Mouse (Mus musculus) kidney, adult 2 months (tissue): Measurements from ENCODE around the gene Fbxo47. TPM values are rescaled to one million over a fixed set of nuclear protein-coding genes. Genes with fewer than 3 reads are reported as not detected.

Experiments used
- DNase-seq: peaks from one replicate; pipeline ENCODE4 v3.0.0; 2021
- H3K27ac ChIP-seq: fragments of 200-500 bp; 2 replicates; pipeline ENCODE4 v1.5.1; 2012; ENCODE audit warnings: low read depth, low read length, control low read depth, inconsistent platforms; ENCODE audit not compliant: insufficient read depth
- H3K27me3 ChIP-seq: fragments of 200-500 bp; replicated peaks from 2 replicates; pipeline ENCODE4 v1.6.1; 2012; ENCODE audit warnings: mild to moderate bottlenecking, moderate library complexity, low read length, inconsistent platforms; ENCODE audit not compliant: control insufficient read depth, insufficient read depth
- H3K36me3 ChIP-seq: fragments of 200-500 bp; 2 replicates; pipeline ENCODE4 v1.6.1; 2012; ENCODE audit warnings: mild to moderate bottlenecking, moderate library complexity, low read length, inconsistent platforms; ENCODE audit not compliant: control insufficient read depth, insufficient read depth
- H3K4me1 ChIP-seq: fragments of 200-500 bp; 2 replicates; pipeline ENCODE4 v1.6.1; 2011; ENCODE audit warnings: low read length; ENCODE audit not compliant: control insufficient read depth, insufficient read depth
- H3K4me3 ChIP-seq: fragments of 200-500 bp; 2 replicates; pipeline ENCODE4 v1.5.1; 2011; ENCODE audit warnings: mild to moderate bottlenecking, low read depth, low read length, control low read depth; ENCODE audit not compliant: insufficient read depth
- CTCF ChIP-seq: fragments of 200-500 bp; conservative IDR thresholded peaks from 2 replicates; pipeline ENCODE4 v1.5.1; 2011; ENCODE audit warnings: low read depth, mild to moderate bottlenecking, control low read depth, low read length, moderate library complexity, mixed read lengths; ENCODE audit not compliant: insufficient read depth, insufficient read length
- POLR2A ChIP-seq: fragments of 200-500 bp; IDR thresholded peaks from one replicate; pipeline ENCODE4 v1.6.1; 2011; ENCODE audit warnings: low read depth, low read length, control low read depth
- WGBS: fragments of 180-500 bp; shearing (Covaris S2); methylation state at CpG from one replicate; pipeline ENCODE4 v1.1.7; 2018; 5-methylcytosine and 5-hydroxymethylcytosine counted together
- polyA plus RNA-seq: library from polyadenylated mRNA; depleted of rRNA; stranded (reverse); fragments of >200 nt; gene quantifications from 2 replicates; pipeline ENCODE4 v1.2.3, GENCODE M21; 2012

Fbxo47 gene
- polyA plus RNA-seq, 1 experiment, result 0.33 TPM

DNA sequence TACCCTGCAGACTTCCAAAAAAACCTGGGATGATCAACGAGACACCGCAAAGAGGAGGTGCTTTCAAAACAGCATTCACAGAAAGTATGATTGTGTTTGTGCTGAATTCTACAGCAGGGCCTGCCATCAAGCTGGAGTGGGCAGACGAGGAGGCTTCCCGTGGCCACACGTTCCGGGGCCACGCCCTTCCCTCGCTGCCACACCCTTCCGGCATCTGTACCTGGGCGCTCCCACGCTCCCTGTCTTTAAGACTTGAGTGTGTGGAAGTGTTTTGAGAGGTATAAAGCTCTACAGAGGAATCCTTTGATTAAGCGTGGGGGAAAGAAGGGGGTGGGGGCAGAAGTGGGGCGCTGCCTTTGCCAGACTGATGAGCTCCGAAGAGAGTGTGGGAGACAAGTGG, 29.2 kb upstream of the Fbxo47 start:
- no peak for TF ChIP-seq POLR2A
- no peak for TF ChIP-seq CTCF
- WGBS, result 85% methylated on average over 14 of the region's 14 CpGs
- DNase-seq, result no peak
- H3K36me3 ChIP-seq, result no peaks in the 10 kb centered on the region
- no peak overlapping the region for H3K27ac ChIP-seq
- H3K4me3 ChIP-seq, result no peak overlapping the region
- no peaks in the 10 kb centered on the region for H3K4me1 ChIP-seq
- H3K27me3 ChIP-seq, result no peaks in the 10 kb centered on the region

GRCm38 (mm10) chr11:97908634-97909348, 24.8 kb upstream of the Fbxo47 start:
- no peak for DNase-seq
- TF ChIP-seq POLR2A (no peak), CTCF (no peak)
- no peak overlapping the region for H3K27ac ChIP-seq
- H3K36me3 ChIP-seq, result no peaks in the 10 kb centered on the region
- no peaks in the 10 kb centered on the region for H3K27me3 ChIP-seq
- no peak overlapping the region for H3K4me3 ChIP-seq
- H3K4me1 ChIP-seq, result no peaks in the 10 kb centered on the region
- 78% methylated on average over 11 of the region's 11 CpGs for WGBS

DNA sequence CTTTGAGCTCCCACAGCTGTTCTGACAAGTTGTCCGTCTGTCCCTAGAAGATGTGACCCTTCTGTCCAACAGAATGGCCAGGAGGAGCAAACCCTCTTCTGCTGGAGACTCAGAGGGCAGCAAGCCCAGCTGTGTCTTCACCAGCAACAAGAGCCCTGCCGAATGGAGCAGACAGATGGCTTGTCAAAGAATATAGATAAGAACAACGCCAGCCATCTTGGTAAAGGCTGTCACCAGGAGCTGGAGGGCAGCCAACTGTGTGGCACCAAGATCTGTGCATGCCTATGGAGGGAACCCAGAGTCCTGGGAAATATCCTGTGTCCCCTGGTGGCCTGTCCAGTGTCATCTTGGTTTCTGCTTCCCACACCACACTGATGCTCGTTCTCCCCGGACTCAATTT, 24.0 kb upstream of the Fbxo47 start:
- Histone ChIP-seq H3K4me3 (no peak overlapping the region), H3K4me1 (no peaks in the 10 kb centered on the region), H3K36me3 (no peaks in the 10 kb centered on the region), H3K27me3 (no peaks in the 10 kb centered on the region), H3K27ac (no peak overlapping the region)
- 87% methylated on average over 5 of the region's 5 CpGs for WGBS
- no peak for TF ChIP-seq CTCF
- no peak for TF ChIP-seq POLR2A
- no peak for DNase-seq

DNA sequence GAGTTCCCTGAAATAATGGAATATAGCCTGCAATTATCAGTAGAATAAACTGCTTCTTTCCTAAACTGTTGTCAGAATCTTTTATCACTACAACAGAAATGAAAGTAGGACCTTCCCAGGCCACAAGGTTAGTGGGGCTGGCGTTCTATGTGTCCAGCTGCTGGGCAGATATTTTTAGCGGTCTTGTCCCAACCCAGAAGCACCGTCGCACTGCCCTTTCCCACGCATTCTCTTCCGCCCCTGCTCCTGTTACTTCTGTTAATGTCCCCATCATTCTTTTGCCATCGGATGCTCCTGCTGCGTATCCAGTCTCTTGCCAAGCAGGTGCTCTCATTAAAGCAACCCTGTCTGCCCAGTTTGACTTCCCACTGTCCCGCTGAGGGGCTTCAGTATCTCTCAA, 23.0 kb upstream of the Fbxo47 start:
- Histone ChIP-seq H3K36me3 (no peaks in the 10 kb centered on the region), H3K27ac (no peak overlapping the region), H3K27me3 (no peaks in the 10 kb centered on the region), H3K4me1 (no peaks in the 10 kb centered on the region), H3K4me3 (no peak overlapping the region)
- TF ChIP-seq CTCF, result no peak
- 70% methylated on average over 9 of the region's 9 CpGs for WGBS
- DNase-seq, result no peak

DNA sequence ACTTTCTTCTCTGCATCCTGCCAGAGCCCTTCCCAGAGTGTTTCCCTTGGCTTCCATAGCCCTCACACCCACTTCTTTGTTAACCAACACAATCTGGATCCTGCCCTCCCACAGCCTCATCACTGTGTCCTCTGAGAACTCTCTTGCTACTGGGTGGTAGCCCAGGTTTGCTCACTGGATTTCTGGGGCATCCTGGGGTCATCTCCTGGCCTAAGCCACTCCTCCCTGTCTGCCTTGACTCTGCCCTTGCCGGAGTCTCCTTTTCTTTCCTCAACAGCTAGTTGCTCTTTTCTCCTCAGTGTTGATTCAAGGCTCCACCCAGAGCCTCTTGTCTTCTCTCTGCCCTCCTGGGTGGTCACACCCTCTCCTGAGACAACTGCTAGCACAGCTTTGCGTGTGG, 22.0 kb upstream of the Fbxo47 start:
- TF ChIP-seq CTCF (no peak), POLR2A (no peak)
- DNase-seq, result no peak
- Histone ChIP-seq H3K27me3 (no peaks in the 10 kb centered on the region), H3K27ac (no peak overlapping the region), H3K4me3 (no peak overlapping the region), H3K4me1 (no peaks in the 10 kb centered on the region), H3K36me3 (no peaks in the 10 kb centered on the region)
- WGBS, result 81% methylated on average over 2 of the region's 2 CpGs

DNA sequence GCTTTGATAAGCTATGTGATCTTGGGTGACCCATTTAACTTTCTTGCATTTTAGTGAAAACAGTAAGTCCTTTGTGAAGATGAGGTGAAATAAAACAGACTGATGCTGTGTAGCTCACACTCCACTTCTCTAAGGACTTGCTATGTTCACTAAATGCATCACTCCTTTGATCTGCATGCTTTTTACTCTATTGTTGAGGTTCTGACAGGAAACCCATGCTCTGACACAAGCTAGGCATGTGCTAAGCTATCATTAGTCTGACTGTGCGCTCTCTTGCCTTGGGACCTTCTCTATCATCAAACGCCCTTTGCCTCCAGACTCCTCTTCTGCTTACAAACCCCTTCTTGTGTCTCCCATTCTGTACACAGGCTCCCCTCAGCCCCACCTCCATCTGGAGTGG, 21.6 kb upstream of the Fbxo47 start:
- Histone ChIP-seq H3K27ac (no peak overlapping the region), H3K36me3 (no peaks in the 10 kb centered on the region), H3K4me3 (no peak overlapping the region), H3K4me1 (no peaks in the 10 kb centered on the region), H3K27me3 (no peaks in the 10 kb centered on the region)
- TF ChIP-seq CTCF, result no peak
- TF ChIP-seq POLR2A, result no peak
- DNase-seq, result no peak
- WGBS, result 95% methylated on average over 2 of the region's 2 CpGs

- Histone ChIP-seq H3K4me3 (no peak overlapping the region), H3K36me3 (no peaks in the 10 kb centered on the region), H3K27me3 (no peaks in the 10 kb centered on the region), H3K27ac (no peak overlapping the region), H3K4me1 (no peaks in the 10 kb centered on the region)
- peak; percentile 43 for DNase-seq
- 42% methylated on average over 13 of the region's 13 CpGs for WGBS
- TF ChIP-seq POLR2A (no peak), CTCF (no peak)
Observed at GRCm38 (mm10) chr11:97904801-97905200, 20.8 kb upstream of the Fbxo47 start.
